24 mouse cellular contexts compared by ENCODE assay signal in the genomic region with DNA sequence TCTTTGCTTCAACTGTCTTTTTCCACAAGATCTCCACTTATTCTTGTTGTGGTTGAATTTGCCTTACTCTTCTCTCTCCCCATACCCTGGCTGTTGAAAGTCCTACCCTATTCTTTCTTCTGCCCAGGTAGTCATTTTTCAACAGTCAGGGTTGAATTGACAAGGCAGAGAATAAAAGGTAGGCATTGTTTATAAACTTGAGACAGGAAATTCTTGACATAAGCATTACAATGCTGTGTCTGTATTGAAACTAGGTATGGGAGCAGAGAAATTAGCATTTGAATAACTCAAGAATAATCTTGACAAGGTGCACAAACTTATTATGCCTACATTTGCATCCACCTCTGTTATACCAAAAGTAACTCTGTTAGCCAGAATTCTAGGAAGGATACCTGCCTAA.
"Had no signal": no experiment of that assay in that cellular context is flagged by ENCODE, and none has a peak within 500 bp of the region (broad histone marks: within the 10 kb centered on the region; RNA-seq: fewer than 3 reads in every experiment).

No protein-coding gene starts in this region.

- H3K4me1 ChIP-seq: embryonic facial prominence, embryonic 10.5 days; embryonic facial prominence, embryonic 12.5 days; embryonic facial prominence, embryonic 13.5 days; embryonic facial prominence, embryonic 15.5 days; forebrain, embryonic 10.5 days; forebrain, embryonic 12.5 days; forebrain, embryonic 13.5 days; forebrain, embryonic 15.5 days; heart, embryonic 10.5 days had no signal

- H3K27ac ChIP-seq: embryonic facial prominence, embryonic 10.5 days; embryonic facial prominence, embryonic 12.5 days; embryonic facial prominence, embryonic 13.5 days; embryonic facial prominence, embryonic 15.5 days; forebrain, embryonic 10.5 days; forebrain, embryonic 12.5 days; forebrain, embryonic 13.5 days; forebrain, embryonic 15.5 days; gastrocnemius, adult 2 months; heart, adult 2 months; heart, embryonic 10.5 days had no signal

- H3K9ac ChIP-seq: embryonic facial prominence, embryonic 12.5 days; embryonic facial prominence, embryonic 13.5 days; embryonic facial prominence, embryonic 15.5 days; forebrain, embryonic 12.5 days; forebrain, embryonic 13.5 days; forebrain, embryonic 15.5 days; forebrain, postnatal 0 days had no signal

- DNase-seq: cerebellum, postnatal 10 days; cerebellum, postnatal 14 days; cerebellum, postnatal 25 days; cerebellum, postnatal 36 days; embryo, embryonic 11 days; forebrain, postnatal 0 days; gastrocnemius, adult 2 months; gastrocnemius, postnatal 10 days; gastrocnemius, postnatal 14 days; gastrocnemius, postnatal 25 days; gastrocnemius, postnatal 36 days; heart, adult 11 months; heart, adult 18-20 months; heart, adult 2 months had no signal

- H3K4me3 ChIP-seq: embryonic facial prominence, embryonic 10.5 days; embryonic facial prominence, embryonic 12.5 days; embryonic facial prominence, embryonic 13.5 days; embryonic facial prominence, embryonic 15.5 days; erythroblast, embryonic 14.5 days; forebrain, embryonic 10.5 days; forebrain, embryonic 12.5 days; forebrain, embryonic 13.5 days; forebrain, embryonic 15.5 days; gastrocnemius, adult 2 months; heart, adult 2 months; heart, embryonic 10.5 days had no signal

- H3K36me3 ChIP-seq: embryonic facial prominence, embryonic 10.5 days; embryonic facial prominence, embryonic 12.5 days; embryonic facial prominence, embryonic 13.5 days; embryonic facial prominence, embryonic 15.5 days; forebrain, embryonic 10.5 days; forebrain, embryonic 12.5 days; forebrain, embryonic 15.5 days; heart, embryonic 10.5 days had no signal

- H3K9me3 ChIP-seq: embryonic facial prominence, embryonic 10.5 days; embryonic facial prominence, embryonic 12.5 days; embryonic facial prominence, embryonic 13.5 days; embryonic facial prominence, embryonic 15.5 days; forebrain, embryonic 10.5 days; forebrain, embryonic 12.5 days; forebrain, embryonic 13.5 days; forebrain, embryonic 15.5 days; heart, embryonic 10.5 days had no signal

- H3K27me3 ChIP-seq: embryonic facial prominence, embryonic 12.5 days; embryonic facial prominence, embryonic 13.5 days; embryonic facial prominence, embryonic 15.5 days; forebrain, embryonic 12.5 days; forebrain, embryonic 13.5 days; forebrain, embryonic 15.5 days had no signal
